Mouse (Mus musculus) liver, adult (tissue): ENCODE measurements around the gene Gm11213.

Experiments
- GATA4 ChIP-seq: IDR thresholded peaks from 2 replicates; pipeline ENCODE4 v1.6.1; 2014; ENCODE audit warnings: mild to moderate bottlenecking, low read length; ENCODE audit not compliant: insufficient replicate concordance

The Gm11213 gene

GRCm38 (mm10) chr4:63594459-63595110 lies 10.5 kb downstream of the Gm11213 start:
- TF ChIP-seq GATA4: no peak

DNA sequence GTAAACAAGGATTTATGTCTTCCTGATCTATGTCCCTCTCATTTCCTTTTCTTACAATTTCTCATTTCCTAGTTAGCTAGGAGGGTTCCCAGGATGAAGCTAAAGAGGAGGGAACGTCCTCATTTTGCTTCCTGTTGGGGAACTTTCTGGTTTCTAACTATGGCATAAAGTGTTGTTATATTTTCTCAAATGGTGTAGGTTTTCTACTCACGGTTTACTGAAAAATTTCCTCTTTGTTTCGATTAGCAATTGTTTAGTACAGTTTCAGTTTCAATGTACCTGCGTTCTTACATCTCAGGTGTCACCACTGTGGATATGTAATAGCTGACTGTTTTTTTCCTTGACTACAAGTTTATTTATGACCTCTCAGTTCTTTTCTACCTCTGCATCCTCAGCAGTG lies 14.5 kb downstream of the Gm11213 start:
- no peak for TF ChIP-seq GATA4

DNA sequence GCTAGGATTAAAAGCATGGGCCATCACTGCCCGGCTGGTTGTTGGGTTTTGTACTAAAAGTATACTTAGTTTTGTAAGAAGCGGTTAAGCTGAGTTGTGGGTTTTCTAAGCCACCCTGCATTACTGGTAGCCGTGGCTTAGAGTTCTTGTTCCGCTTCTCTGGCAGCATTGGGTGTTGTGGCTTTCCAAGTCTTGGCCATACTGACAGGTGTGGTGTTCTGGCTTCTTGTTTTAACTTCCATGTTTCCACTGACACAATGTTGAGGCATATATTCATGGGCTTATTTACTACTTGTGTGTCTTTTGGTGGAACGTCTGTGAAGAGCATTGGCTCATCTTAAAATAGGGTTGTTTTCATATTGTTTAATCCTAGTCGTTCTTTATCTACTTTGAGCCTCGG lies 15.1 kb downstream of the Gm11213 start:
- no peak for TF ChIP-seq GATA4

- TF ChIP-seq GATA4: no peak
Measured at GRCm38 (mm10) chr4:63586240-63586639, 18.8 kb downstream of the Gm11213 start.

GRCm38 (mm10) chr4:63585216-63585615 lies 19.8 kb downstream of the Gm11213 start:
- TF ChIP-seq GATA4: no peak

DNA sequence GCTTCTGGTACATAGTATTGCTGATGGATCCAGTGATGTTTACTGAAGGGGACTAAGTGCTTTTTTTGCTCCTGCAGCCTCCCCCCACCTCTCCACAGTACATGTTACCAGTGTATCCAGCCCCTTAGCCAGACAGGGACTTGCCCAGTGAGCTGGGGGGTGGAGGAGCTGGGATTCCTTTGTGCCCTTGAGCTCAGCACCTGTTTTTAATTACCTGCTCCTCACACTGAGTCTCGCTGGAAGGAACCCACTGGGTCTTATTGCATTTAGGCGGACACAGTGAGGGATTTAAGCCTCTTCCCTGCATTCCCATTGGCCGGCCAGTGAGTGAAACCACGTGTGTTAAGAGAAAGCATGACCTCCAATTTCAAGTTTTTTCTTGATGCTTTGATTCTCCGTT lies 22.5 kb downstream of the Gm11213 start:
- TF ChIP-seq GATA4: no peak

DNA sequence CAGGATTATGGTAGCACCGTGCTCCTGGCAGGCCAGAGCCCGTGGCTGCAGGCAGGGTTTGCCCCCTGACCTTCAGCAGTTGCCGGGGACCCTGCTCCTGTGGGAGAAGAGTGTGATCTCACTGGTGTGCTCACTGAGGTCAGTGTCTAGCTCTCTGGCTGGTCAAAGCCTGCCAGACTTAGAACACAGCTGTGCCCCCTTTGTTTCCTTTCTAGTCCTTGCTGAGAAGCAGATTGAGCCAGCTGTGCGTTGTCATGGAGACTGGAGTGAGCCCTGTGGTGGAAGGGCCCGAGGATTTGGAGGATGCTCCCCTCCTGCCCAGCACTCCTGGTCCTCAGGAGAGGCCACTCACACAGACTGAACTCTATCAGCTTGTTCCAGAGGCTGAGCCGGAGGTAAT lies 25.0 kb downstream of the Gm11213 start:
- TF ChIP-seq GATA4: no peak

GRCm38 (mm10) chr4:63579649-63580048 lies 25.4 kb downstream of the Gm11213 start:
- no peak for TF ChIP-seq GATA4

DNA sequence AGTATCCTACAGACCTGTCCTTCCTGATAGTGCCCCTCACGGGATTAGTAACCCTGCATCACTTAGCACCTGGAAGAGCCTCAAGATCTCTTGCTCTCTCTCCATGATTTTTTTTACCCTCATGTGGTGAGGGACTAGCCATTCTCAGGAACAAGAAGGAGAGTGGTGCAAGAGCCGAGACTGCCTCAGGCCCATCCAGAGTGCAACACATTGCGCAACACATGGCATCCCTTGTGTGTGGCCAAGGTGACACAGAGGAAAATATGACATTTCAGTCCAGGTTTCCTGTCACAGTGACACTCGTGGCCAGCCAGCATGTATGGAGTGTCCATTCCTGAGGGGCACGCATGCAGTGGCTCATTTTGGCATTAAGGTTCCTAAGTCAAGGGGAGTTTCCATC lies 32.4 kb downstream of the Gm11213 start:
- TF ChIP-seq GATA4: no peak

DNA sequence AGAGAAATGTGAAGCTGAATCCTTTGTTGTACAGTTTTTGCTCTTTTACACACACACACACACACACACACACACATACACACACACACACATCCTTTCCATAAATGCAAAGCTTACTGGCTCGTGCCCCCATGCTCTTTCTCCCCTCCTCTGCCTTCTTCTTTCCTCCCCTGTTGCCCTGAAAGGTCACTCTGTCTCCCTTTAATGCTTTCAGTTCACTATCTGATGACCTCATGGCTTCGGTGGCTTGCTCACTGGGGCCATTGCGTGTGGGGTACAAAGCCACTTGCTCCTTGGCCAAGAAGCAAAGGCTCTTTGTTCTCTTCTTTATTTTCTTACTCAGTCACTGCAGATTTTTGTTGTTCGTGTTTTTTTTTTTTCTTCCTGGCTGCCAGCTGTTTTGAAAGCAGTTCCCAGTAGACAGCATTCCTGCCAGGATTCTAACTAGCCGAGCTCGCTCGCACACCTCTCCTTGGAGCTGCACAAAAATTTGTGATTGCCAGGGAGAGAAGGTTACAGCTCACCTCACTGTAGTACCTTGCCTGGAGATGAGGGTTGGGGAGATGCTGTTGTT lies 34.8 kb downstream of the Gm11213 start:
- TF ChIP-seq GATA4: no peak

- no peak for TF ChIP-seq GATA4
Measured at GRCm38 (mm10) chr4:63569322-63569721, 35.7 kb downstream of the Gm11213 start.

- no peak for TF ChIP-seq GATA4
Measured at GRCm38 (mm10) chr4:63567712-63568390, 37.2 kb downstream of the Gm11213 start.

DNA sequence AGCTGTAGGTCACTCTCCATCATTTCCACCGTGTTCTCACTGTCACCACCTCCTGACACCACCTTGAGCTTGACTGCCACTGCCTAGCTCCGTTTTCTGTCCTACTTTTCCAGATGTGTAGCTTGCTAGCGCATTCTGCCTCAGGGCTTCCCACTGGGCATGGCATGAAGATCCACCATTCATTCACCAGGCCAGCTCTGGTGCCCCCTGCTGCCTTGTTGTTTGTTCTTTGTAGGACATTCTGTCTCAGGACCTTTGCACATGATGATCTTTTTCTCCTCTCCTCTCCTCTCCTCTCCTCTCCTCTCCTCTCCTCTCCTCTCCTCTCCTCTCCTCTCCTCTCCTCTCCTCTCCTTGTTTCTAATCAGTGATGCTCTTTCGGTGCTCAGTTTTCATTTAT lies 42.3 kb downstream of the Gm11213 start:
- no peak for TF ChIP-seq GATA4

DNA sequence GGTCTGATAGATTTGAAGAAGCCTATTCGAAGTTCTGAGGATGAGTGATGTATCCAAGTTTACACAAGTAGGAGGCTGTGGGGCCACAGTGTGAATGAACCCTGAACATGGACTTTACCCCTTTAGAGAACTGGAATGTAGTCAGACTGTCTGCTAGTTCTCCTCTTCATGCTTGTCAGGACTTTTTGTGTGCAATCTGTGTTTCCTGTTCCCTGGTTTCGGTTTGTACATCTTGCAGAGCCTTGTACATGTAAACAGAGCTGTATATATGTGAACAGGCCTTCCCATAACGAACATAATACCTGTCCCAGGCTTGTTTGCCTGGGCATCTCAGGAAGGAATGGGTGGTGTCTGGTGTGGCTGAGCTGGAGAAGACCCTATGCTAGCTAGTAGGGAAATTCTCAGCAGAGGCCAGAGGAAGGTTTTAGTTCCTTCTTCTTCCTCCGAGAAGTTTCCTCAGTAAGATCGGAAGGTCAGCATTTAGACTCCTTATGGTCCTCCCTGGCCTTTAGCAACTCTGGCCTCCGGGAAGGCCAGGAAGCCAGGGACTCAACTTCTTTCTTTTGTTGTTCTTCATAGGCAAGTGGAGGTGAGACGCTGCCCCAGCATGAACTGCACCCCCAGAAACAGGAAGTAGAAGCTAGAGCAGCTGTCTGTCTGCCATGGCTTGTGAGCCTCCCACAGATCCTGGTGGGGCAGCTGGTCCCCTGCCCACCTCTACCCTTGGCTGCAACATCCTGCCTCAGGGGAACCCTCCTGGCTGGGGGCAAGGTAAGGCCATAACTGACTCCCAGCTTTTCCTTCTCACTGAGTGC lies 43.0 kb downstream of the Gm11213 start:
- no peak for TF ChIP-seq GATA4

DNA sequence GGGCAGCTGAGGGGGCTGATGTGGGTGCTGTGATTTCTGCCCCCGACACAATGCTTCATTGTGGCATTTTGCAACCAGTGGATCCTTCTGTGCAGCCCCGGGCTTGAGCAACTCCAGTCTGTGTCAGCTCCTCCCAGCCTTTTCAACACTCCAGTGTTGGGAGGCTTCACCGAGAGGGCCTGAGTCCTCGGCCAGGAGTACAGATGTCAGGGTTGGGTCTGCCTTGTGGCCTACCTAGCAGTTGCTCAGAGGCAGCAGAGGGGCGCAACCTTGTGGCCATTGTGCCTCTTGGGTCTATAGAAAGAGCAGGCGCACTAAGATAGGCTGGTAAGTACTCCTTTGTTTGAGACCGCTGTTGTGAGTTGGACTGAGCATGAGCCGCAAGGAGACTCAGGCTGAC lies 45.0 kb downstream of the Gm11213 start:
- TF ChIP-seq GATA4: no peak

DNA sequence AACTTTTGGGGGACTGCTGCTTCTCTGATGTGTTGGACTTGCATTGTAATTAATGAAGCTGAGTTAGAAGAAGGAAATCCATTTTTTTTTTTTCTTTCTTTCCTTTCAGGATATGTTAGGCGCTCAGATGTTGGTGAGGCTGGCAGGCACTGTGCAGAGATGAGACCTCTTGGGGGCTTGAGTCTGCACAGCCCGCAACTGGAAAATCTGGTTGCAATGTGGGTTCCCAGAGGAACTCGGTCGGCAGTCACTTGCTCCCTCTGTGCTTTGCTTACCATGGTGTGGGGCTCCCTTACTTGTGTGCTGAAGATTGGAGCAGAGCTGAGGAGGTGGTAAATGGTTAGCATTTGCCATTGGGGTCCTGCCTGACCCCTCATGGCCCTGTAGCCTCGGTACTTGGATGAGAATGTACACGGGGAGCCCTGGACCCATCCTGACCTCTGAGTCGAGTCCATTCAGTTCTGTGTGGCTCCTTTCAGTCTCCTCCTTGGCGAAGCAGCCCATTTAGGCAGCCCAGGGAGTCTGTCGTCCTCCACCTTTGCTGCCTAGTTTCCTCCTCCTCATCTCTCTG lies 45.8 kb downstream of the Gm11213 start:
- TF ChIP-seq GATA4: no peak
